Mouse (Mus musculus): Measurements from ENCODE around the gene 1700009N14Rik. TPM values are rescaled to one million over a fixed set of nuclear protein-coding genes. Genes with fewer than 3 reads are reported as not detected.

1700009N14Rik gene
- polyA plus RNA-seq (2015; fragmentation: Nextera tagmentation; extraction: Ambion mirVana): not detected in 2 replicates

- Histone ChIP-seq H3K27me3 (no peaks in the 10 kb centered on the region), H3K9me3 (replicated peaks) (no peaks in the 10 kb centered on the region), H3K36me3 (no peaks in the 10 kb centered on the region), H3K9ac (no peak within 1 kb of the TSS), H3K4me1 (replicated peaks) (no peaks in the 10 kb centered on the region), H3K4me2 (no peak within 1 kb of the TSS), H3K4me3 (replicated peaks) (no peak within 1 kb of the TSS), H3K27ac (no peak within 1 kb of the TSS)
- 53% methylated on average over 3 of the region's 3 CpGs for WGBS (ENCODE audit: insufficient replicate concordance)
- DNase-seq (no peak), ATAC-seq (ENCODE audit: low read depth) (no peak)
Measured at GRCm38 (mm10) chr4:39450069-39450468, at the start of gene 1700009N14Rik. Gene 1700009N14Rik (plus strand): TSS chr4:39450295.

GRCm38 (mm10) chr4:39437870-39438367 lies 12.2 kb upstream of the 1700009N14Rik start:
- H3K9ac ChIP-seq: no peak overlapping the region
- no peaks in the 10 kb centered on the region for H3K4me1 ChIP-seq (replicated peaks)
- no peaks in the 10 kb centered on the region for H3K9me3 ChIP-seq (replicated peaks)
- H3K4me3 ChIP-seq (replicated peaks): no peak overlapping the region
- ATAC-seq (ENCODE audit: low read depth): no peak
- no peaks in the 10 kb centered on the region for H3K27me3 ChIP-seq
- 66% methylated on average over 2 of the region's 2 CpGs for WGBS (ENCODE audit: insufficient replicate concordance)
- no peak overlapping the region for H3K27ac ChIP-seq
- no peak overlapping the region for H3K4me2 ChIP-seq
- H3K36me3 ChIP-seq: no peaks in the 10 kb centered on the region
- DNase-seq: no peak

GRCm38 (mm10) chr4:39474291-39474690 lies 24.2 kb downstream of the 1700009N14Rik start:
- WGBS (ENCODE audit: insufficient replicate concordance): 73% methylated on average over 2 of the region's 2 CpGs
- Histone ChIP-seq H3K27me3 (no peaks in the 10 kb centered on the region), H3K4me3 (replicated peaks) (no peak overlapping the region), H3K4me1 (replicated peaks) (no peaks in the 10 kb centered on the region), H3K36me3 (no peaks in the 10 kb centered on the region), H3K9me3 (replicated peaks) (no peaks in the 10 kb centered on the region), H3K9ac (no peak overlapping the region), H3K27ac (no peak overlapping the region), H3K4me2 (no peak overlapping the region)
- DNase-seq (no peak), ATAC-seq (ENCODE audit: low read depth) (no peak)

- H3K9ac ChIP-seq: no peak overlapping the region
- H3K27ac ChIP-seq: no peak overlapping the region
- 64% methylated on average over 8 of the region's 8 CpGs for WGBS (ENCODE audit: insufficient replicate concordance)
- no peaks in the 10 kb centered on the region for H3K4me1 ChIP-seq (replicated peaks)
- H3K4me3 ChIP-seq (replicated peaks): no peak overlapping the region
- ATAC-seq (ENCODE audit: low read depth) (no peak), DNase-seq (no peak)
- H3K27me3 ChIP-seq: no peaks in the 10 kb centered on the region
- H3K9me3 ChIP-seq (replicated peaks): no peaks in the 10 kb centered on the region
- H3K36me3 ChIP-seq: no peaks in the 10 kb centered on the region
- H3K4me2 ChIP-seq: no peak overlapping the region
Measured at GRCm38 (mm10) chr4:39486393-39486792, 36.3 kb downstream of the 1700009N14Rik start.

GRCm38 (mm10) chr4:39493596-39493995 lies 43.5 kb downstream of the 1700009N14Rik start:
- no peak overlapping the region for H3K27ac ChIP-seq
- DNase-seq: no peak
- no peaks in the 10 kb centered on the region for H3K4me1 ChIP-seq (replicated peaks)
- no peaks in the 10 kb centered on the region for H3K36me3 ChIP-seq
- 47% methylated on average over 1 of the region's 1 CpGs for WGBS (ENCODE audit: insufficient replicate concordance)
- no peaks in the 10 kb centered on the region for H3K27me3 ChIP-seq
- H3K4me2 ChIP-seq: no peak overlapping the region
- no peak overlapping the region for H3K4me3 ChIP-seq (replicated peaks)
- H3K9me3 ChIP-seq (replicated peaks): no peaks in the 10 kb centered on the region
- no peak overlapping the region for H3K9ac ChIP-seq
- no peak for ATAC-seq (ENCODE audit: low read depth)

- H3K4me2 ChIP-seq: no peak overlapping the region
- H3K36me3 ChIP-seq: no peaks in the 10 kb centered on the region
- ATAC-seq (ENCODE audit: low read depth) (no peak), DNase-seq (no peak)
- H3K9ac ChIP-seq: no peak overlapping the region
- no peaks in the 10 kb centered on the region for H3K9me3 ChIP-seq (replicated peaks)
- no peaks in the 10 kb centered on the region for H3K27me3 ChIP-seq
- 59% methylated on average over 1 of the region's 1 CpGs for WGBS (ENCODE audit: insufficient replicate concordance)
- no peak overlapping the region for H3K27ac ChIP-seq
- no peak overlapping the region for H3K4me3 ChIP-seq (replicated peaks)
- H3K4me1 ChIP-seq (replicated peaks): no peaks in the 10 kb centered on the region
Measured at GRCm38 (mm10) chr4:39495875-39496274, 45.8 kb downstream of the 1700009N14Rik start.
